Mouse (Mus musculus) brown adipose tissue, adult 24 weeks (tissue): ENCODE measurements around the gene Zfp574. TPM values are rescaled to one million over a fixed set of nuclear protein-coding genes. Genes with fewer than 3 reads are reported as not detected.

Source experiments
- H3K27ac ChIP-seq: fragments of 200-500 bp; replicated peaks from 2 replicates; pipeline ENCODE4 v1.5.1; 2012; ENCODE audit warnings: low read depth, mild to moderate bottlenecking, low read length
- H3K4me1 ChIP-seq: fragments of 200-500 bp; 2 replicates; pipeline ENCODE4 v1.6.1; 2012; ENCODE audit warnings: low read length, mixed read lengths; ENCODE audit not compliant: control insufficient read depth, insufficient read depth, insufficient read length
- H3K4me3 ChIP-seq: fragments of 200-500 bp; 2 replicates; pipeline ENCODE4 v1.5.1; 2012; ENCODE audit warnings: low read depth, mild to moderate bottlenecking, low read length, moderate library complexity; ENCODE audit not compliant: insufficient read depth
- polyA plus RNA-seq: library from polyadenylated mRNA; stranded (reverse); fragments of >200 nt; gene quantifications from 2 replicates; pipeline ENCODE4 v1.2.4, GENCODE M21; 2012; ENCODE audit not compliant: missing spikeins, insufficient read depth, insufficient read length

The Zfp574 gene
- polyA plus RNA-seq, 1 experiment = 7.6 TPM

- Histone ChIP-seq H3K4me3 (no peak overlapping the region; the same call in 1 of the 2 replicates), H3K4me1 (peaks cover 2% of the 10 kb centered on the region; the same call in 1 of the 2 replicates), H3K27ac (peak overlapping the region; percentile 24; the same call in 1 of the 2 replicates)
Measured at GRCm38 (mm10) chr7:25120061-25120834, 47.9 kb downstream of the Zfp574 start.

GRCm38 (mm10) chr7:25121240-25121786 lies 48.9 kb downstream of the Zfp574 start:
- Histone ChIP-seq H3K4me1 (peaks cover 2% of the 10 kb centered on the region; the same call in 1 of the 2 replicates), H3K4me3 (no peak overlapping the region), H3K27ac (no peak overlapping the region)

GRCm38 (mm10) chr7:25125716-25126281 lies 53.4 kb downstream of the Zfp574 start:
- H3K27ac ChIP-seq = no peak overlapping the region
- no peak overlapping the region for H3K4me3 ChIP-seq
- no peaks in the 10 kb centered on the region for H3K4me1 ChIP-seq

- no peak overlapping the region for H3K4me3 ChIP-seq
- no peaks in the 10 kb centered on the region for H3K4me1 ChIP-seq
- H3K27ac ChIP-seq = no peak overlapping the region
Measured at GRCm38 (mm10) chr7:25127971-25128370, 55.6 kb downstream of the Zfp574 start.

- Histone ChIP-seq H3K4me3 (0 out of 2 replicates have a peak overlapping the region, but pooled peaks have one; percentile 12), H3K27ac (peak overlapping the region; percentile 62), H3K4me1 (no peaks in the 10 kb centered on the region)
Measured at GRCm38 (mm10) chr7:25129390-25129979, 57.1 kb downstream of the Zfp574 start.

GRCm38 (mm10) chr7:25130565-25130964 lies 58.2 kb downstream of the Zfp574 start:
- H3K27ac ChIP-seq = no peak overlapping the region
- H3K4me3 ChIP-seq = 0 out of 2 replicates have a peak overlapping the region, but pooled peaks have one; percentile 9
- no peaks in the 10 kb centered on the region for H3K4me1 ChIP-seq

GRCm38 (mm10) chr7:25131247-25131646 lies 58.9 kb downstream of the Zfp574 start:
- Histone ChIP-seq H3K4me3 (peak overlapping the region; percentile 47), H3K27ac (no peak overlapping the region), H3K4me1 (no peaks in the 10 kb centered on the region)

- Histone ChIP-seq H3K4me3 (peak overlapping the region; percentile 47), H3K27ac (no peak overlapping the region), H3K4me1 (no peaks in the 10 kb centered on the region)
Measured at GRCm38 (mm10) chr7:25132318-25132960, 60.1 kb downstream of the Zfp574 start.

Other genes with a start within 250 kb of the Zfp574 start
- not detected in 2 replicates for gene Gm9844, start 210.4 kb upstream of the Zfp574 start, polyA plus RNA-seq
- gene Lypd4, start 202.6 kb upstream of the Zfp574 start, polyA plus RNA-seq = not detected in 2 replicates
- gene Dmrtc2, start 202.5 kb upstream of the Zfp574 start, polyA plus RNA-seq = not detected in 2 replicates
- gene Rps19, start 188.2 kb upstream of the Zfp574 start, polyA plus RNA-seq = 1,002 and 1,046 TPM in 2 replicates
- 0.71 and 0.96 TPM in 2 replicates for gene Cd79a, start 175.2 kb upstream of the Zfp574 start, polyA plus RNA-seq
- gene Arhgef1, start 169.7 kb upstream of the Zfp574 start, polyA plus RNA-seq = 26.1 and 28.4 TPM in 2 replicates
- not detected in 2 replicates for gene Gm4881, start 128.1 kb upstream of the Zfp574 start, polyA plus RNA-seq
- gene Rabac1, start 99.8 kb upstream of the Zfp574 start, polyA plus RNA-seq = 236 and 245 TPM in 2 replicates
- gene Atp1a3, start 66.6 kb upstream of the Zfp574 start, polyA plus RNA-seq = 4.8 and 5.9 TPM in 2 replicates
- gene Grik5, start 221 bp upstream of the Zfp574 start, polyA plus RNA-seq = 2.8 and 3.5 TPM in 2 replicates
- gene Pou2f2, start 107.2 kb downstream of the Zfp574 start, polyA plus RNA-seq = 0.52 and 0.79 TPM in 2 replicates
- 6.1 and 10.0 TPM in 2 replicates for gene Dedd2, start 148.0 kb downstream of the Zfp574 start, polyA plus RNA-seq
- 1.9 and 2.6 TPM in 2 replicates for gene Zfp526, start 148.9 kb downstream of the Zfp574 start, polyA plus RNA-seq
- gene Gsk3a, start 165.3 kb downstream of the Zfp574 start, polyA plus RNA-seq = 85.4 and 96.9 TPM in 2 replicates
- 7.1 and 7.4 TPM in 2 replicates for gene Erf, start 178.2 kb downstream of the Zfp574 start, polyA plus RNA-seq
- gene Cic, start 195.1 kb downstream of the Zfp574 start, polyA plus RNA-seq = 25.2 and 31.3 TPM in 2 replicates
- 1.6 and 4.8 TPM in 2 replicates for gene Pafah1b3, start 225.4 kb downstream of the Zfp574 start, polyA plus RNA-seq
- not detected in 2 replicates for gene Prr19, start 228.8 kb downstream of the Zfp574 start, polyA plus RNA-seq
- not detected in 2 replicates for gene Tmem145, start 233.5 kb downstream of the Zfp574 start, polyA plus RNA-seq
- gene Megf8, start 244.6 kb downstream of the Zfp574 start, polyA plus RNA-seq = 12.7 and 14.3 TPM in 2 replicates